Mouse (Mus musculus) T-cell, adult 66 days (primary cell): ENCODE results near the gene Lats2. TPM values are rescaled to one million over a fixed set of nuclear protein-coding genes. Genes with fewer than 3 reads are reported as not detected.

ENCODE experiments used
- total RNA-seq, 2 experiments: library from RNA; stranded (reverse); gene quantifications; 3 replicates in 1 of 2; 4 replicates in 1 of 2; pipeline ENCODE4 v1.2.4; 2023

Lats2 gene
- 10 to 100 TPM; 51.1 to 55.2 TPM for total RNA-seq

DNA sequence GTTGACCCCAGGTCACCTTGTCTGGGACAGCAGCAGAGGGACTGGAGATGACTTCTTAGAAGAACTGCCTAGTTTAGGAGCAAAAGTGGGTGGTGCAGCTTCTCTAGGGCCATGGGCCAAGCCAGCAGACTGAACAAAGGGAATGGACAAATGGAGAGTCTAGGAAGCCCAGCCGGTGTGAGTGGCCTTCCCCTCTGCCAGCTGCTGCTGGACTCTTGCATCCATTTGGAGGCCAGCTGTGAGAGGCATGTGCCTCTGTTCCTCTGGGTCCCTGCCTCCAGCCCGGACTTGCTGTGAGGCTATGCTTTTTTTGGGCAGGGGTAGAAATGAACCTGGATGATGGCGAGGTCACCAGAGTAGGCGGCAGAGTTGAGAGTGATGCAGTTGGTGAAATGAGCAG lies at the start of gene Lats2:
Lats2 (minus strand) TSS at position 152 of the 400 bp plus-strand sequence.

GRCm38 (mm10) chr14:57797991-57798931 lies 40.1 kb upstream of the Lats2 start, which contains the start of gene Sap18:
Gene Sap18 (plus strand): TSS chr14:57798180.

GRCm38 (mm10) chr14:57746001-57746771 lies 12.0 kb downstream of the Lats2 start, which contains the start of gene Gm49361:
Gene Gm49361 (minus strand): TSS chr14:57746103.

GRCm38 (mm10) chr14:57664822-57665627 lies 93.2 kb downstream of the Lats2 start, which contains the start of gene Xpo4:
Gene Xpo4 (minus strand): TSS chr14:57665430.

Other genes starting within 250 kb of the Lats2 start
- gene Il17d, start 233.6 kb downstream of the Lats2 start, total RNA-seq = not detected
- gene Eef1akmt1, start 186.8 kb downstream of the Lats2 start, total RNA-seq = 10 to 100 TPM; 14.1 to 15.4 TPM
- 10 to 100 TPM; 36.5 to 42.0 TPM for gene Xpo4, start 93.0 kb downstream of the Lats2 start, total RNA-seq
- gene Gm49361, start 12.3 kb downstream of the Lats2 start, total RNA-seq = under 1 TPM in 1 of 2 experiments, not detected in 1; 0.44 TPM
- 10 to 100 TPM; 60.5 to 77.3 TPM for gene Sap18, start 39.8 kb upstream of the Lats2 start, total RNA-seq
- gene Ska3, start 67.8 kb upstream of the Lats2 start, total RNA-seq = 1 to 10 TPM; 4.4 to 6.5 TPM
- gene Mrpl57, start 67.8 kb upstream of the Lats2 start, total RNA-seq = 10 to 100 TPM; 48.5 to 62.3 TPM
- gene Zdhhc20, start 131.9 kb upstream of the Lats2 start, total RNA-seq = 10 to 100 TPM; 81.8 to 85.1 TPM
- gene Micu2, start 240.9 kb upstream of the Lats2 start, total RNA-seq = 10 to 100 TPM; 46.0 to 52.8 TPM